Mouse (Mus musculus): ENCODE results near the gene Snd1.

DNA sequence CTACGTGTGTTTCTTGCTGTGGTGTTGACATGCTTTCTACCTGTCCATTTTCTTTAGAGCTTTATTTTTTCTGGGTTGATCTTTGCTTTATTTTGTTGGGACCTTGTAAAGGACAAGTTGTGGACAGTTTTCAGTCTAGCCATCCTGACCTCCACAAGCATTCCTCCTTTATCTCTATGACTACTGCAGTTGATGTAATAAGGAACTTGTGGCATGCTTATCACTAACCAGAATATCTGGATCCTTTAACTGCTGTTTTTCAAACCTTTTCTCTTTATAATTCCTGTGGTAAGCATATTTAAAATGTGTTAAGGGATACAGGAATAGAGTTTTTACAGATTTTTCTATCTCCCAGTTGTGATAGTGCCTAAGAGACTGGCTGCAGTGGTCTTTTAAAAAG lies 204.0 kb downstream of the Snd1 start:
- TF ChIP-seq POLR2A (IDR thresholded peaks at IDR 0.05; ENCODE audit: borderline replicate concordance, control insufficient read depth, low read depth, low read length) (no peak), CTCF (IDR thresholded peaks at IDR 0.05; ENCODE audit: control insufficient read depth, insufficient read depth, low read length) (no peak)
